Mouse (Mus musculus): ENCODE measurements around the gene Col9a3.

Col9a3 gene

DNA sequence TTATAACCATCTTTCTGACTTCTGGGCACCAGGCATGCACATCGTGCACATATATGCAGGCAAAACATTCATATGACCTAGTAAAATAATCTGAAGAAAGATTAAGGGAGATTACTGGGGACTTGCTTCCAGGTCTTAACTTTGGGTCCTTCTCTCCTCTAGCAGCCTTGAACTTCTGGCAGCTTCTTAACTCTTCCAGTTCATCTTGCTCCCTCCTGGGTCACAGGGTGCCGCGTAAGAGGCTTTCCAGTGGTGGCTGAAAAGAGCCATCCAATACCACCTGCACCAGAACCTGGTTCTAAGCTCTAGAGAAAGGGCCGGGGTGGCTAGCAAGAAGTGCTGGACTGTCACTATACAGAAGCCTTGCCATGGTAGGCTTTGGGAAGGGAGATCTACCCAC is at the start of gene Col9a3:
TSS of gene Col9a3 (plus strand) at position 301 of the 400 bp plus-strand sequence.
- DNase-seq, result no peak

DNA sequence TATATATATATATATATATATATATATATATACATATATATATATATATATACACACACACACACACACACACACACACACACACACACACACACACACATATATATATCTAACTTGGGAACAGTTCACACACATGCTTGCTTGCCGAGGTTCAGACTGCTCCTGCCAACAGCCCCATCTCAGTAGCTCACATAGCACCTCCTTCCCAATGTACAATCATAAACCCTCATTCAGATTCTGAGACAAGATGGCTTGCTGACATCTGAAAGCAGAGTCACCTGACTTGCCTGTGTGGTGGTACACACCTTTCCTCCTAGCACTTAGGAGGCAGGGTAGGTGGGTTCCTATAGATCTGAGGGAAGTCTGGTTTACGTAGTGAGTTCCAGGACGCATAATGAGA is 45.2 kb upstream of the Col9a3 start:
- DNase-seq, result no peak

- DNase-seq, result no peak
Observed at GRCm38 (mm10) chr2:180555219-180555618, 42.4 kb upstream of the Col9a3 start.

- no peak for DNase-seq
Observed at GRCm38 (mm10) chr2:180556470-180556869, 41.1 kb upstream of the Col9a3 start.

- DNase-seq, result no peak
Observed at GRCm38 (mm10) chr2:180560245-180560644, 37.3 kb upstream of the Col9a3 start.

DNA sequence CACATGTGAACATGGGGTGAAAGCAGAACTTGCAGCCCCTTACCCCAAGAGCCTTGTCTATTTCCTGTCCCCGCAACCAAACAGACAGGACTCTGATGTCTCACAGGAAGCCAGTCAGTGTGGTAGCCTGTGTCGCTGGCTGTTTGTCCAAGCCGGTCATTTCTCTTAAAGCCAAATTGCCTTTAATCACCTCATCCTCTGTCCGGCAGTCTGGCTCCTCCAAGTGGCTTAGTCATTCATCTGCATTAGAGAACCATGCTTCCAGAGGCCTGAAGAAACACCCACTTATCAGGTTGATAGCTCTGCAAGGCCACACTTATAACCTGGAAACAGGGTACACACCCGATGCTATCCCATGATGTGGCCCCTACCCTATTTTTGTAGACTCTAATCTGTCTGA is 35.4 kb upstream of the Col9a3 start:
- DNase-seq, result no peak

GRCm38 (mm10) chr2:180563296-180563695 is 34.3 kb upstream of the Col9a3 start:
- DNase-seq, result peak; percentile 76

DNA sequence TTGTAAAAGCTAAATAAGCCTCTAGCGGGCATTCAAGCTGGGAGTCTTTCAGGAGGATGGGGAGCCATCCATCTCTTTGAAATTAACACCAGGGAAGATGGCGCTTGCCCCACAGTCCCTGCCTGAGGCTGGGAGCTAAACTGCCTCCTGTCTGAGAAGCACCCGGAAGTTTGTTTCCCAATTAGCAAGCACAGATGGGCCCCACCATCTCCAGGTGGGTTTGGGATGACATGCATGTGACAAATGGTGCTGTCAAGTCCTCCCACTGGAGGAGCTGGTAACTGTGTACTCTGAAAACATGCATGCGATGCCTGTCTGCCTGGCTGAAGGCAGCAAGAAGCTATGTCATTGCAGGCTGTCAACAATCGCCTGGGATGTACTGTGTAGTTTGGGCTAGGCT is 33.7 kb upstream of the Col9a3 start:
- DNase-seq, result no peak

GRCm38 (mm10) chr2:180566240-180566913 is 31.2 kb upstream of the Col9a3 start:
- DNase-seq, result peak; percentile 83

DNA sequence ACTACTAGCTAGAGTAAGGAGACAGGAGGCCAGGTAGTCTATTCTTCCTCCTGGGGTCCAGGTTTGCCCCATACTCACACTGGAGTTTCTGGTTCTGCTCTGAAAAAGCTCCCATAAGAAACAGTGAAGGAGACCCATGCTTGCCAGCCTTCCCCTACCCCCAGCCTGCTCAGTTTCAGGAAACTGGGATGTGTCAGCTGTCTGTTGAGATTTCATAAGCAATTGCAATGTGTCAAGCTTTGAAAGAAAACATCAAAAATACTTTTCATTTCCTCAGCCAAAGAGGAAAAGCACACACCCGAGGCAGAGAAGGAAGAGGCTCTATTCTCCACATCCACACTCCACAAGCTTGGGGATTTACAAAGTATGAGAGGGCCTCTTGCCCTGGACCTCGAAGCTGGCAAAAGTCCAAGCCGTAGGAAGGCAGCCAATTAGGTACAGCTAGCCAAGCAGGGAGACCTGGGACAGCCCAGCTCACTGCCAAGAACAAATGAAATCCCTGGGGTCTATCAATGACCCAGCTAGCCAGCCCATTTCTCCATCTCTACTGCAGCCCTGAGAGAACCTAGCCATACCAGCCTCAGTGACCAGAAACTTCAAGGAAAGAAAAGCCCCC is 28.5 kb upstream of the Col9a3 start:
- DNase-seq, result peak; percentile 98

DNA sequence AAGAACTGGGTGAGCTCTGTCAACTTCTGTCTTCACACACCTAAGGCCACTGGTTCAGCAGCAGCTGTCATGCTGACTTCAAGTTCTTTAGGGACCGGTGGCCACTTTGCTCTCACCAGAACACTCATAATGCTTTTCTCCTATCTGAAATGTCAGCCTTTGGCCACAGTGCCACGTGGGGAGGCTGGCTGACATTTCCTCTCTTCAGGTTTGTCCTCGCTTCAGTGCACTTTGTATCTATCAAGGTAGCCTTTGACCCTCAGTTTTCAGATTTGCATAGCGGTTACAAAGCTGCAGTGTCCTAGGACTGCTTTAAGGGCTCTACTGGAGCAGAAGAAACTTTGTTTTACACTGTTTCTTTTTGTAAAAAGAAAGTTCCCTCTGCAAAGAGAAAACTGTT is 21.1 kb upstream of the Col9a3 start:
- DNase-seq, result no peak

GRCm38 (mm10) chr2:180578686-180579085 is 18.9 kb upstream of the Col9a3 start:
- DNase-seq, result no peak

DNA sequence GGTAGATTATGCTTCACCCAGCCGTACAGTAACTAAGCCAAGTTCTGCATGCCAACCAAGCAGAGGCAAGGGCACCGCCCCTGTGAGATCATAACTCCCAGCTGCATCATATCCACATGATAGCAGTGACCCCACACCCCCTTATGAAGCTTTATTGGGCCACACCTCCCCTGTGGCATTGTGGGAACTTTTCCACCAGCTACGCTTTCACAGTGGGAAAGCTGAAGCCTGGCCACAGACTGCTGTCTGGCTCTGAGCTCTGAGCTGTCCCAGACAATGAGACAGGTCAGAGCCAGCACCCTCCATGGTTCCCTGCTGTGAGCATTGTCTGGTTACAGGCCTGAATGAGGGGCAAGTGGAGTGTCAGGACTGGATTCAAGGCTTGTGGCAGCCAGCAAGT is 16.6 kb upstream of the Col9a3 start, which contains the start of gene Mrgbp:
TSS of gene Mrgbp (plus strand) at position 303 of the 400 bp plus-strand sequence.
- peak; percentile 94 for DNase-seq

DNA sequence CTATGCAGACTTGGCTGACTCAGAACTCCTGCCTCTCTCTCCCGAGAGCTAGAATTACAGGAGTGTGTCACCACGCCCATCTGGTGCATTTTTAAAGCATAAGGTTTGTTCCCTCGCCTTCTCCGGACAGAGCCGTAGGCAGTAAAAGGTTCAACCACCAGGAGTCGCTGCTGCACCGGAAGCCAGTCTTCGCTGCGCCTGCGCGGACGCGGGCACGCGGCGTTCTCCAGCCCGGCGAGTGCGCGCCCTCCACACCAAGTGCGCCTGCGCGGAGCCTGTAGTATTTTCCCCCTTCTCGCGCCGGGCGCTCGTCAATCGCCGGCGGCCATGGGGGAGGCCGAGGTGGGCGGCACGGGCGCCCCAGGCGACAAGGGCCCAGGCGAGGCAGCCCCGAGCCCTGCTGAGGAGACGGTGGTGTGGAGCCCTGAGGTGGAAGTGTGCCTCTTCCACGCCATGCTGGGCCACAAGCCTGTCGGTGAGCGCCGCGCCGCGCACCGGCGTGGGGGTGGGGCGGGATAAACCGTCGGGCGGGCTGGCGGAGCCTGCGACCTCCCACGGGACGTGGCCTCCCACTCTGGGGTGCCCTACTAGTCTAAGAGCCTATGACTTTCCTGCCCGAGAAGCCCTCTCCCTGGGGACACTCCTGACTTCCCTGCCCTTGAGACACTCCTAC is 15.0 kb upstream of the Col9a3 start:
- peak; percentile 99 for DNase-seq

DNA sequence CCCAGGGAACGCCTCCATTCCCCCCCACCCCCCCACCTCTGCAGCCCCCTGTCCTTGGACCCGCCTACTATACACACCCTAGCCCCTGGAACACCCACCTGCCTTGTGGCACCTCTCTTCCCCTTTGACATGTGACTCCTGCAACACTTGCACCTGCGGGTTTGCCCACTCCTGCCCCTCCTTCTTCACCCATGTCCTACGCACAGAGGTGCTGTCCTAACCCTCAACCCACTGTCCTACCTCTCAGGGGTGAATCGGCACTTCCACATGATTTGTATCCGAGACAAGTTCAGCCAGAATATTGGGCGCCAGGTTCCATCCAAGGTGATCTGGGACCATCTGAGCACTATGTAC is 14.5 kb upstream of the Col9a3 start:
- DNase-seq, result peak; percentile 94

- no peak for DNase-seq
Observed at GRCm38 (mm10) chr2:180588736-180589122, 8.9 kb upstream of the Col9a3 start.

GRCm38 (mm10) chr2:180589123-180589831 is 8.3 kb upstream of the Col9a3 start, which contains the start of gene Ogfr:
Ogfr (plus strand) TSS chr2:180589245.
- peak; percentile 99 for DNase-seq

DNA sequence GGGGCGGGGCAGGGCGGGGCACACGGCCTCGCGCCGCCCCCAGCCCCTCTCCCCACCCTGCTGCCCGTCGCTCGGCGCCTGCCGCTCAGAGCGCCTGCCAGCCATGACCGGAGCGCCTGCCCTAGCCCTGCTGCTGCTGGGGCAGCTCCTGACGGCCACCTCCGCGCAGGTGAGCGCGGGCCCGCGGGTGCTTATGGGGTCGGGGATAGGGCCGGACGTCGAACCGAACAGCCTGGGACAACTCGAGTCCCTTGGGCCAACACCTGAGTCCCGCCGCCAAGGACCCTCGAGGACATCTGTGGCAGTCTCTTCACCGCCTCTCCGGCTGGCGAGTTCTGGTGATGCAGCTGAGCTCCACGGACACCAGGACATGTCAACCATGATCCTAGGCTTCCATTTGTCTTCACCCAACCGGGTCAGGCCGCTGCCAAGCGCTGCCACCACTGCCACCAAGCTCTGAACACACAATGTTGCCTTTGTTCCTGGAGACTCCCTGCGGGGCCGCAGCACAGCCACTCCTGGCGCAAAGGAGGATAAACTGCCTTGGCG is 641 bp downstream of the Col9a3 start:
- DNase-seq, result no peak

GRCm38 (mm10) chr2:180600569-180601021 is 3.0 kb downstream of the Col9a3 start:
- no peak for DNase-seq

- no peak for DNase-seq
Observed at GRCm38 (mm10) chr2:180604781-180605180, 7.2 kb downstream of the Col9a3 start.

DNA sequence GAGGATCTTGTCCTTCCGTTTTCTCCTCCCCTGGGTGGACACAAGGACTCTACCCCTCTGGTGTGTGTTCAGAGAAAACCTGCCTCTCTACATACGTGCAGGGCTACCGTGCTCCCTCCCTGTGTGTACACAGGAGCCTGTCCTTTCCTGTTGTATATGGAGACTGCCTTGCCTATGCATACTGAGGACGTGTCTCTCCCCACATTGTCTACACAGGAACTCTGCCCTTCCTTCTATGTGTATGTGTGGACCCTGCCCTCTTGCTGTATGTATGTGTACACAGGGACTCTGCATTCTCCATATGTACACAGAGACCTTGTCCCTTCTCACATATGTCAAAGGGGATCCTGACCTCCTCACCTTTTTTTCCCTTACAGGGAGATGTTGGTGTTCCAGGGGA is 12.7 kb downstream of the Col9a3 start:
- no peak for DNase-seq

DNA sequence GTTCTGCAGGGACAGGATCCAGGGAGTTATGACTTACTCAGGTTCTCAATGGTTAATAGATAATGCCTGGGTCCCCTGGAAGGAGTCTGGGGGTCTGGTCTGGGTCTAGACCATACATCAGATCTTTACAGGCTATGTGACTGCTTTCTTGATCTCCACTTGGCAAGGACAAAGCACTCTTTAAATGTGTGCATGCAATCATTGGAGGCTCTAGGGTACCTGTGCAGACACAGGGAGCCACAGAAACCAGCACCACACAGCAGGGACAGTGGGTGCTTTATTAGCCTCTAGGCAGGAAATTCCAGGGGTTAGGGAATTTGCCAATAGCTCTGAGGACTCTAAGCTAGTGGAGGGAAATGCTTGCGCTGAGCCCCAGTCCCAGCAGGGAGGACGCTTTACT is 14.3 kb downstream of the Col9a3 start:
- no peak for DNase-seq

Data from heart, adult 11 months (tissue).